In genomic region chr2:35132662-35133055, GRCm38 (mm10) we compare ENCODE assay signal across 8 mouse cellular contexts. TPM values are rescaled to one million over a fixed set of nuclear protein-coding genes. Genes with fewer than 3 reads are reported as not detected.
DNase-seq lines count a peak whose midpoint lies in the region; ATAC-seq and TF ChIP-seq lines count a peak whose summit lies in the region.

No protein-coding gene starts in this region.

- no peaks in the 10 kb centered on the region for H3K27me3 ChIP-seq in lung, postnatal 0 days (replicated peaks; ENCODE audit: insufficient read depth, low read length)
- no peaks in the 10 kb centered on the region for H3K27me3 ChIP-seq in embryonic facial prominence, embryonic 15.5 days
- no peaks in the 10 kb centered on the region for H3K27me3 ChIP-seq in liver, embryonic 12.5 days (replicated peaks)
- H3K27me3 ChIP-seq in stomach, embryonic 15.5 days (replicated peaks): no peaks in the 10 kb centered on the region

- no peak for DNase-seq in lung, postnatal 0 days (ENCODE audit: low spot score)
- no peak for DNase-seq in lung, postnatal 25 days (ENCODE audit: low spot score)
- DNase-seq in right cerebral cortex, adult 18-20 months: no peak
- DNase-seq in thymus, postnatal 0 days (ENCODE audit: low spot score): no peak
- DNase-seq in thymus, postnatal 36 days: no peak

- H3K9me3 ChIP-seq in lung, postnatal 0 days (ENCODE audit: low read length): no peaks in the 10 kb centered on the region
- H3K9me3 ChIP-seq in embryonic facial prominence, embryonic 15.5 days (replicated peaks): no peaks in the 10 kb centered on the region
- no peaks in the 10 kb centered on the region for H3K9me3 ChIP-seq in liver, embryonic 12.5 days (replicated peaks)
- H3K9me3 ChIP-seq in stomach, embryonic 15.5 days: no peaks in the 10 kb centered on the region

- peak overlapping the region; percentile 34 for H3K4me3 ChIP-seq in lung, postnatal 0 days (ENCODE audit: low read depth, low read length)
- peak overlapping the region; percentile 57 for H3K4me3 ChIP-seq in embryonic facial prominence, embryonic 15.5 days (replicated peaks)
- H3K4me3 ChIP-seq in liver, embryonic 12.5 days: peak overlapping the region; percentile 66
- H3K4me3 ChIP-seq in stomach, embryonic 15.5 days (replicated peaks): peak overlapping the region; percentile 56

- H3K9ac ChIP-seq in lung, postnatal 0 days (replicated peaks; ENCODE audit: low read depth): peak overlapping the region; percentile 48
- H3K9ac ChIP-seq in embryonic facial prominence, embryonic 15.5 days: peak overlapping the region; percentile 28
- H3K9ac ChIP-seq in liver, embryonic 12.5 days: peak overlapping the region; percentile 66
- peak overlapping the region; percentile 48 for H3K9ac ChIP-seq in stomach, embryonic 15.5 days

- no peak for ATAC-seq in lung, postnatal 0 days
- ATAC-seq in embryonic facial prominence, embryonic 15.5 days (ENCODE audit: insufficient number of reproducible peaks, low FRiP score, low TSS enrichment, low read depth): no peak
- ATAC-seq in liver, embryonic 12.5 days: no peak
- no peak for ATAC-seq in stomach, embryonic 15.5 days (ENCODE audit: insufficient read depth, low FRiP score, low read depth)

- no peak for TF ChIP-seq EP300 in lung, postnatal 0 days (IDR thresholded peaks at IDR 0.05)

- no peak for TF ChIP-seq CTCF in lung, postnatal 0 days (IDR thresholded peaks at IDR 0.05)

- H3K4me2 ChIP-seq in lung, postnatal 0 days (replicated peaks; ENCODE audit: low read depth, low read length): peak overlapping the region; percentile 55
- peak overlapping the region; percentile 66 for H3K4me2 ChIP-seq in embryonic facial prominence, embryonic 15.5 days (replicated peaks)
- peak overlapping the region; percentile 78 for H3K4me2 ChIP-seq in liver, embryonic 12.5 days
- peak overlapping the region; percentile 78 for H3K4me2 ChIP-seq in stomach, embryonic 15.5 days

- H3K36me3 ChIP-seq in lung, postnatal 0 days (ENCODE audit: insufficient read depth, low read length): peaks cover 14% of the 10 kb centered on the region
- peaks cover 20% of the 10 kb centered on the region for H3K36me3 ChIP-seq in embryonic facial prominence, embryonic 15.5 days
- peaks cover 46% of the 10 kb centered on the region for H3K36me3 ChIP-seq in liver, embryonic 12.5 days
- H3K36me3 ChIP-seq in stomach, embryonic 15.5 days: peaks cover 13% of the 10 kb centered on the region

- peak overlapping the region; percentile 85 for H3K27ac ChIP-seq in lung, postnatal 0 days (ENCODE audit: low read length)
- H3K27ac ChIP-seq in embryonic facial prominence, embryonic 15.5 days (replicated peaks): peak overlapping the region; percentile 92
- peak overlapping the region; percentile 76; the same call in 1 of the 2 replicates for H3K27ac ChIP-seq in liver, embryonic 12.5 days
- H3K27ac ChIP-seq in stomach, embryonic 15.5 days: peak overlapping the region; percentile 89

- peaks cover 6% of the 10 kb centered on the region for H3K4me1 ChIP-seq in lung, postnatal 0 days (ENCODE audit: insufficient read depth, low read depth, low read length)
- H3K4me1 ChIP-seq in embryonic facial prominence, embryonic 15.5 days: peaks cover 3% of the 10 kb centered on the region
- H3K4me1 ChIP-seq in liver, embryonic 12.5 days: peaks cover 14% of the 10 kb centered on the region
- H3K4me1 ChIP-seq in stomach, embryonic 15.5 days: peaks cover 2% of the 10 kb centered on the region; the same call in 1 of the 2 replicates

- WGBS in lung, postnatal 0 days: 5% methylated on average over 5 of the region's 5 CpGs
- 1% methylated on average over 5 of the region's 5 CpGs for WGBS in embryonic facial prominence, embryonic 15.5 days
- WGBS in liver, embryonic 12.5 days (ENCODE audit: insufficient replicate concordance): 6% methylated on average over 5 of the region's 5 CpGs
- 2% methylated on average over 5 of the region's 5 CpGs for WGBS in stomach, embryonic 15.5 days

RNA-seq across cellular contexts. Expression of gene Cntrl, which starts 23.4 kb away (rescaled TPM):
- 20.1 and 21.3 TPM in 2 replicates for polyA plus RNA-seq in lung, postnatal 0 days (2015; fragmentation: Nextera tagmentation; extraction: Ambion mirVana)
- 23.3 and 24.3 TPM in 2 replicates for polyA plus RNA-seq in embryonic facial prominence, embryonic 15.5 days (2015; fragmentation: Nextera tagmentation; extraction: Ambion mirVana)
- 10.9 and 12.7 TPM in 2 replicates for polyA plus RNA-seq in liver, embryonic 12.5 days (2016; fragmentation: Nextera tagmentation; extraction: Ambion mirVana)
- 20.9 and 22.1 TPM in 2 replicates for polyA plus RNA-seq in stomach, embryonic 15.5 days (2015; fragmentation: Nextera tagmentation; extraction: Ambion mirVana)
- 40.7 and 47.2 TPM in 2 replicates for polyA plus RNA-seq in thymus, postnatal 0 days (2015; fragmentation: Nextera tagmentation; extraction: Ambion mirVana)

RNA-seq across cellular contexts. Expression of gene AI182371, which starts 31.3 kb away (rescaled TPM):
- polyA plus RNA-seq in lung, postnatal 0 days (2015; fragmentation: Nextera tagmentation; extraction: Ambion mirVana): 1.4 and 3.0 TPM in 2 replicates
- polyA plus RNA-seq in embryonic facial prominence, embryonic 15.5 days (2015; fragmentation: Nextera tagmentation; extraction: Ambion mirVana): 0.30 and 0.40 TPM in 2 replicates
- 5.3 and 5.5 TPM in 2 replicates for polyA plus RNA-seq in liver, embryonic 12.5 days (2016; fragmentation: Nextera tagmentation; extraction: Ambion mirVana)
- 0.86 and 2.6 TPM in 2 replicates for polyA plus RNA-seq in stomach, embryonic 15.5 days (2015; fragmentation: Nextera tagmentation; extraction: Ambion mirVana)
- 0.33 and 0.53 TPM in 2 replicates for polyA plus RNA-seq in thymus, postnatal 0 days (2015; fragmentation: Nextera tagmentation; extraction: Ambion mirVana)
